Mouse (Mus musculus) right cerebral cortex, adult 2 months (tissue): ENCODE measurements around the gene Ak2.

Experiments used
- DNase-seq, 2 experiments: peaks; one replicate each; pipeline ENCODE4 v3.0.0; 2021 to 2022; ENCODE audit warnings: low spot score in 2 of 2

The Ak2 gene

DNA sequence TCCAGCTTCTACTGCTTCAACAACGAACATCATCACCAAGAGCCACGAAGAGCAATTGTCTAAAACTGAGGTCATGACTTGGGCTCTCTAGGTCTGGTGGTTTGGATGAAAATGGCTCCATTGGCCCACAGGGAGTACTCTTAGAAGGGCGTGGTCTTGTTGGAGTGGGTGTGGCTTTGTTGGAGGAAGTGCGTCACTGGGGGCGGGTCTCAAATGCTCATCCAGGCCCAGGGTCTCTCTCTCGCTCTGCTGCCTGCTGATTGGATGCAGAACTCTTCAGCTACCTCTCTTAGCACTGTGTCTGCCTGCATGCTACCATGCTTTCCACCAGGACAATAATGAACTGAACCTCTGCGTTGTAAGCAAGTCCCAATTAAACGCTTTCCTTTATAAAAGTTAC, 17.1 kb upstream of the Ak2 start:
- DNase-seq: no peak

DNA sequence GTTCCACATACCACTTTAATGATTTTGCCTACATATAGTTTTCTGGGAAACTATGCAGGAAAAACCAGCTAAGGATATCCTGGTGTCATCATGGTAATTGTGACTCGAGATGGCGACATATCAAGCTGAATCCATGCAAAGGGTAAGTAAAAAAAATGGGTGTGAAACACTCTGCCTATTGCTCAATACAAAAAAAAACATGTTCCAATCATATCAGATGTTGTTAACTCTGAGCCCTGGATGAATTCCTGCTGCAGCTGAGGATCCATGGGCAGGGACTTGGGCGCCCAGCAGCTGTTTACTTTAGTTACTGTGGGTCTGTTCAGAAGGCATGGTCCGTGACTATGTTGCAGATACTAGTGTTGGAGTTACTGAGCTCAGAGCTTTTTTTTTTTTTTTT, 15.2 kb upstream of the Ak2 start:
- no peak for DNase-seq

DNA sequence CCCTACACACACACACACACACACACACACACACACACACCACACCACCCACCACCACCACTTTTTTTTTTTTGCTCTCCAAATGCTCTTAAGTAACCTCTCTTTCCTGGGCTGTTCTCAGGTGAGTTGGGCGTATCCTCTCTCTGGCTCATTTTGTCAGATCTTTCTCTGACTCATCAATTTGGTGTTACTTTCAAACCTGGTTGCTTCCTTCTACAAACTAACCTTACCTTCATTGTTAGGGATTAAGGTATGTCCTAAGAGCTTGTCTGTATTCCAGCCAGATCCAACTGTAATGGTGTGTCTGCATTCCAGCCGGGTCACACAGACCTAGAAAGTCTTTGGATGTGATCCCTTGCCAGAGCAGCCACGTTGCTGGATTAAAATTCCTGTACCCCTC, 14.5 kb upstream of the Ak2 start:
- DNase-seq: no peak

DNA sequence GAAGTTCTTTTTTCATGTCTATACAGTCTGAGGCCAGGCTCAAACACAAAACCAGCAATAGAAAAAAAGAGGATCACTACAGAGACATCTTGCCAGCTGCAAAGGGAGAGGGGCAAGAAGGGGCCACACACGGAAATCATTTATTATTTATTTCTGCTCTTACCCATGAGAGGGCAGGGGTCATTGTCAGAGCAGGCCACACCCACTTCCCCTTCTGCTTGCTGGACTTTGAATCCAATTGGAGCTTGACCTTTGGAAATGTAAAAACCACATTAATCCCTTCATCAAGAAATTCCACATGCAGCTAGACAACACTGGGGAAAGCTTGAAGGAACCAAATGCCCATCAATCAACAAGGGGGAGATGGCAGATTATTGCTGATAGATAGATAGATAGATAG, 13.1 kb upstream of the Ak2 start:
- DNase-seq: no peak

DNA sequence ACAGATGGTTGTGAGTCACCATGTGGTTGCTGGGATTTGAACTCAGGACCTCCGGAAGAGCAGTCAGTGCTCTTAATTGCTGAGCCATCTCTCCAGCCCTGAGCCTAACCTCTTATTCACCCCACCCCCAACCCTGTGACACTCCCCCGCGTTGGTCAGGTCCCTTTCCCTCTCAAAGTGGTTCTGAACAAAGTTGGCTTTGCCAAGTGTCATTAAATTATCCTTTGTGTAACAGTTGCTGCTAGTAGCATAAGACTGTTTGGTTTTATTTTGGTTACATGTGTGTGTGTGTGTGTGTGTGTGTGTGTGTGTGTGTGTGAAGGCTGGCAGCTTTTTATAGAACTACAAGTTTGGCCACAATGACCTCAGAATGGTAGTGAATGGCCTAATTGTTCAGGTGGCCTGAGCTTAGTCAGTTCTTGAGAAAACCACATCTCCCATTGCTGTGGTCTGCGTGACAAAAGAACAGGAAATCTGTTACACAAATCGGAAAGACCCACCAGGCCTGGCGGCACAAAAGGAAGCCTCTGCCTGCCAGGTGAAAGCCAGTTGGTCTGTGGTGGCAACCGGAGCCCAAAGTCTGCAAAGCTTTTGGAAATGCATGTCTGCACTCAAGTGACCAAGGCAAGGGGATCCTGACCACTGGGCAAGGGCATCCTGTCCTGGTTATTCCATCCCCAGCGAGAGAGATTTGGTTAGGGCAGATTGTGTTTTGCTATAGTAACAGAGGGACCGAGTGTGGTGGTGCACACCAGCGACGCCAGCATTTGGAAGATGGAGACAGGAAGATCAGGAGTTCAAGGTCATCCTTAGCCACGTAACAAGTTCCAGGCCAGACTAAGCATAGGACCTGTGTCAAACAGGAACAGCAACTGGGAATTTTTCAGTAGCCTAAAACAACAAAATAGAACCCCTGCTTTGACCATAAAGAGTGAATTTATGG, 10.6 kb upstream of the Ak2 start:
- no peak for DNase-seq

DNA sequence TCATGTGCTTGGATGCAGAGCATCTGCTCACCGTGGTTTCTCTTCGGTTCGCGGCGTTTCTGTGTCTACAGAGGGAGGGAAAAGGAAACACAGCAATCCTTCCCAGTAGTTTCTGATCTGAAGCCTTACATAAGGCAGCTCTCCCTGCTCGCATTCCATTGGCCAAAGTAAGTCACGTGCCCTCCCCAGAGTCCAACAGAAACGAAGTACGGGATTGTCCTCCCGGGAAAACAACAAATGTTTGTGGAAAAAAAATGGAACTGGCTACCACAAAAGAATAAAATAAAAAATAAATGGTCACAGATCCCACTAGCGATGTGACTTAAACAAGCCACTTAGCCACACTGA, 10.0 kb upstream of the Ak2 start:
- DNase-seq: no peak

DNA sequence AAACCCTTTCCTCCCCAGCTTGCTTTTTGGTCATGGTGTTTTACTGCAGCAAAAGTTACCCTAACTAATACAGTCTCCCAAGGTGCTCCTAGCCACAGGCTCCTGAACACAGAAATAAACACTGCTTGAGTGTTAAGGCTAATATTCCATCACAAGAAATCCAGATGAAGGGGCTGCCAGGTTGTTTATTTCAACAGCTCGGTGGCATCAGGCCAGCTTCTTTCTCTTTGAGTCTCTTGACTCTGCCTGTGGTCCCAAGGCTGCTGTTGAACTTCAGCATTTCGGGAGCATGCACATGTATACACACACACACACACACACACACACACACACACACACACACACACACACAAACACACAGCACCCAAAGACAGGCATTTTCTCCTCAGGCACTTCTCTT, 8.6 kb upstream of the Ak2 start:
- DNase-seq: no peak

DNA sequence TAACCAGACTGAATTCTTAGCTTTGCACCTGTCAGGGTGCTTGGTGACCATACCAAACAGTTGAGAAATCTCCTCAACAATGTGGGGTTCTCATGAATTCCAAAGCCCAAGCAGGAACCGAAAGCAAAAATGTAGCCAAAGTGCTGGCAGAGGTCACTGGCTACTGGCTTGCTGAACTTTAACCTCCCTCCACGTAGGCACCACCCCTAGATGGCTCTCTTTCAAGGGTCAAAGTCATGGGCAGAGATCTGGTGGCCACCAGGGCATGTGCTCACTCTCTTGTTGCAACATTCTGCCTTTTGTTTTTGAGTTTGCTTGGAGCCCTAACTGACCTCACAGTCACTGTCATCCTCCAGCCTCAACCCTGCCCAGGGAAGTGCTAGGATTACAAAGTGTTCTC, 8.1 kb upstream of the Ak2 start:
- DNase-seq: no peak

DNA sequence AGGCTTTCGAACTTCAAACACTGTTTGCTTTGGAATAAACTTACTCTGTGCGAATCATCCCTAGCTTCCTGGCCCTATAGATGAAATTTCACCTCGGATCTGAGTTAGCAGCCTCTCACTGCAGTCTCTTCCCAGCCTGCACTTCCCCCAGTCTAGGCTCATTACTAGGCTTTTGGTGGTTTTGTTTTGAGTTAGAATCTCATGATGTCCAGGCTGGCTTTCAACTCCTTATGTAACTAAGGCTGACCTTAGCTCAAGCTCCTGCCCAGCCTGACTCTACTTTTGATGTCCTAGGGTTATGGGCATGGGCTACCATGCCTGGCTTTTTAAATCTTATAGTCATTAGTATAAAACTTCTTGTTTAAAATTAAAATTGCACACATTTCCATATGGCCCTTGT, 7.2 kb upstream of the Ak2 start:
- no peak for DNase-seq

DNA sequence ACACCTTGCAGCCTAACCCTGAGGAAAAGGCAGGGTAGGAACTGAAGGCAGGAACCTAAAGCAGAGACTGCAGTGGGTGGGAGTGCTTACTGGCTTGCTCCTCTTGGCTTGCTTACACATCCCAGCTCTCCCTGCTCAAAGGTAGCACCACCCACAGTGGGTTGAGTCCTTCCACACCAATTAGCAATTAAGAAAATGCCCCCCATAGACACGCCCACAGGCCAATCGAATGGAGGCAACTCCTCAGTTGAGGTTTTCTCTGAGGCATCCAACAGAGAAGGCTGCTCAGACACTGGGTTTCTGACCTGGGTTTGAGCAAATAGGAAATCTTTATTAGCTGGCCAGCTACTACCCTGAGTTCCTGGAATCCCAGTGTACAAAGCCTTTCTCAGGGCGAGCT, 2.8 kb upstream of the Ak2 start:
- no peak for DNase-seq

DNA sequence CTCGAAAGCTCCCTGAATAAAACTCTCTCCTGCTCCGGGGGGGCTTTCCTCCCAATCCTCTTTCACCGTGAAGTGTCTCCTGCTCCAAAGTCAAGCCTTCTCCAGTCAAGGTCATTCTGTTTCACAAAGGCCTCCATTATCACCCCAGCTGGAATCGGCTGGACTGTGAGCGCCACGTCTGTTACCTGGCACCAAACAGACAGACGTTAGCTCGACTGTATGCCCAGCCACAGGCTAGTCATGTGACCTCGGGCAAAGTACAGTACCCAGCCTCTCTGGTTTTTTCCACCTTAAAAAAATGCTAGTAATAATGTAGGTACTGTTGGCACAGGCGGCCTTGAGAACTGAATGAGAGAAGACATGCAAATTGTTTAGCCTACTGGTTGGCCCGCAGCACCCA, 2.1 kb upstream of the Ak2 start:
- no peak for DNase-seq

DNA sequence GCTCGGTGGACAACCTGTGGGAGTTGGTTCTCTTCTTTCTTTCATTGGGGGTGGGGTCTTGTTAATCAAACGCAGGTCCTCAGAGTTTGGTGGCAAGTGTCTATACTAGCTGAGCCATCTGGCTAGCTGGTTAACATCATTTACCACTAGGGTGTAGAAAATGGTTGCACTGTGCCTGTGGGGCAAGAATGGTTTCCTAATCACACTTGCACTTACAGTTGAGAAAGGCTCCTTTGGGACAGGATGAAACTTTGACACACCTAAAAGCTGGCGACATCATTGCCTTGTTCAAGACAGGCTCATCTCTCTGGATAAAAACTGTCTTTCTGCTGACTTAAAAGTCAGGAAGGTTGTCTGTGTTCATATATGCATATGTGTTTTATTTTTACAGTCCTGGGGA, 418 bp downstream of the Ak2 start:
- no peak for DNase-seq

DNA sequence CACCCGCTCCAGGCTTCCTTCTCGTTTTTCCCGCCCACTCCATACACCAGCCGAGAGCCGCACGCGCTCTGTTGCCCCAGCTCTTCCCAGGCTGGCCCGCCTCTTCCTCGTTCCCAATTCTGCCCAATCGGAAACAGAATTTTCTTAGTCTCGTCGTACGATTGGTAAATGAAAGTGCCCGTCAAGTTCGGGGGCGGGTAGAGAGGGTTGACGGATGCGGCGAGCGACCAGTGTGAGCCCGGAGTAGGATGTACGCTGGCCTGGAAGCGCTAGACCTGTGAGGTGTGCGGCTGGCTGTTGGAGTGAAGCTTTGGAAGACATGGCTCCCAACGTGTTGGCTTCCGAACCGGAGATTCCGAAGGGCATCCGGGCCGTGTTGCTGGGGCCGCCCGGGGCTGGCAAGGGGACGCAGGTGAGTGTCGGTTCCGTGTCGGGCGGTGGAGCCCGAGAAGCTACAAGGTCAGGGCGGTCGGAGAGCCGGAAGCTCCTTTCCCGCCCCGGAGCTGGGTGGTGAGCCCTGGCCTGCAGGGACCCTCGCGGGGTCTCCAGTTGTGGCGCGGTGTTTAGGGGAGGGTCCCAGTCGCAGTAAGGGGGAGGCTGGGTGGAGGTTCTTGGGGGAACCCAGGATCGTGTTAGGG, 1.4 kb downstream of the Ak2 start:
- peak; percentile 96 to 99 for DNase-seq

DNA sequence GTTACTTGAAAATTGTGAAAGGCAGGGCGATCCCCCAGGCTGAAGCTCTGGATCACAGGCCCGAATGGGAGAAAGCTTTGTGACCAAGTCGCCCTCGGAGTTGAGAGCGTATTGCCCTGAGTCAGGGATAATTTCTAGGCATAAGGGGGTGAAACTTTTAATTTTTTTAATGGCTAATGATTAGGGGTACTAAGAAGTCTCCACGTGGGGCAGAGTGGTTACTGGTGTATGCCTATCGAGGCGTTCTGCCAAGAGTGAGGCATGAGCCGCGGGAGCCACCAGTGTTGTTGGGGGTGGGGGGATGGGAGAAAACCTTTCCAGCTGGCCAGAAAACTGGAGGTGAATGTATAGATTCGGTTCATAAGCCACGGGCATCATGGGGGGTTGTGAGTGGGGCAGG, 1.9 kb downstream of the Ak2 start:
- DNase-seq: no peak

DNA sequence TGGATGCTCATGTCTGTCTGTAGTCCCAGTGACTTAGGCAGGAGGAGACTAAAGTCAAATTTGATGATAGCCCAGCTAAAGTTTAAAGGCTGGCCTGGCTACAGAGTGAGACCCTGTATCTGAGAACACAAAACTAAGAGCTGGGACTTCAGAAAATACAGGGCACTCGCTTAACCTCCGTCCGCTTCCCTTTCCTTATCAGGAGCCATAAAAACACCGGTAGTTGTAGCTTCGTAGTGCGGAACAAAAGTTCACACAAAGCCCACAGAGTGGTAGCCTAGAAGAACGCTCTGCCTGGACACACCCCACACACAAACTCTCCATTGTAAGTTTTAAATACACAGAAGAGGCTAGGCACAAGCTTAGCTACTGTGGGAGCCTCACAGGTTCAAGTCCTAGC, 3.5 kb downstream of the Ak2 start:
- no peak for DNase-seq

DNA sequence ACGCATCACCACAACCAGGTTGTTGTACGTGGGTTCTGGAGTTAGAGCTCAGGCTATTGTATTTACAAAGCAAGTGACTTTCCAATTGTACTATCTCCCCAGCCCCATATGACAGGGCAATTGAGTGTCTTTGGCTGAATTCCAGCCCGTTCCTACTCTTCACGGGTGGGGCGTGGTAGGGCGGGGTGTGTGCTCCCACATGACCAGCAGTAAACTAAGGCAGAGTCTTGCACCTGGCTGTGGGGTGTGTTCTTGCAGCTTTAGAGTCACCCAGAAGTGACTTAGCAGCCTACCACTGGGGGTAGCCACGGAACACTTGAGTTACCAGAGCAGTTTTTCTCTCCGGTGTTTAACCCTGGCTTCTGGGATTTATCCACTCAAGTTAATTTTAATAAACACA, 5.5 kb downstream of the Ak2 start:
- no peak for DNase-seq

DNA sequence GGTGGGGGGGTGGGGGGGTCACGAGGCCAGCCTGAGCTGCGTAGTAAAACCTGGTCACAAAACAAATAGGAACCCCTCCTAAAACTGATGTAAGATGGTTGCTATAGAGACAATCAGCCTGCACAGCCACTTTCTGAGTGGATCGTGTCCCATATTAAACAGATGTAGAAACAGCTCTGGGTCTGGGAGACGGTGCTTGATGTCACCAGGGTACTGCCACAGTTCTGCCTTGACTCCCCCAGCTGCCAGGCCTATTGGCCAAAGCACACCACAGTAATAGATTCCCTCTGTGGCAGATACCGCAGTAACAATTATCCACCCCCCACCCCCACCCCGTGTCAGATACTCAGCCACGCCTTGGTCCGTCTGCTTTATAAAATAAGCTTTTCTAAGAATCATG, 6.6 kb downstream of the Ak2 start:
- DNase-seq: no peak

DNA sequence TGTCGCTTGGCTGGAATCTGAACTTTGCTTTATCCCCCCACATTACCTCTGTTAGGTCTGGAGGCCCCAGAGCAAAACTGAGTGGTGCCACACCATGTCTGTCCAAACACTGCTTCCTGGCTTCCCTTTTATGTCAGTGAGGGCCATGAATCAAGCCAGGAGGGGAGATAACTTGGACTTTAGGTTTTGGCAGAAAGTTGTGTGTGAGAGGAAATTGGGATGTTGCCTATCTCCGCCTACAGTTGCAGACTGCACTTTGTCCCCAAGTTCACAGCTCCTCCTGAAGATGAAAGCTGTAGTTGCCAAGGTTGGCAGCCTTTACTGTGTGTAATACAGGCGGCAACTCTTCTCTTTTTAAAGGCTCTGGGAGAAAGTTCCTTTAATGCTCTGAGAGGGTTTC, 9.0 kb downstream of the Ak2 start:
- DNase-seq: no peak

DNA sequence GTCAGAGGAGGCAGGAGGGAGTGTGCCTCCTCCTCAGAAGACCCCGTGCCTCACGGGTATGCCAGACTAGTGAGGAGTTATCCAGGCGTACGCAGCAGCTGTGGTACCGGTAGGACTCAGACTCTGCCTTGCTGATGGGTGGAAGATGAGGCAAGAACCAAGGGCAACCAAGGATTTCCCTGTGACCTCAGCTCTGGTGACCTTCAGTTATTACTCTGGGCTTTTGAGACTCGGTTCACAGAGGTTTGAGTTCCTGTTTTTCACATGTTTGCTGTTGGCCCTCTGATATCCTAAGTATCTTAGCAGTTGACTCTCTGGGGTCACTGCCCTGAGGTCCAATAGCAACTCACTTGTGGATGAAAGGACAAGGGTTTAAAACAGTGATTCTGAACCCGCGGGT, 12.0 kb downstream of the Ak2 start:
- DNase-seq: no peak

DNA sequence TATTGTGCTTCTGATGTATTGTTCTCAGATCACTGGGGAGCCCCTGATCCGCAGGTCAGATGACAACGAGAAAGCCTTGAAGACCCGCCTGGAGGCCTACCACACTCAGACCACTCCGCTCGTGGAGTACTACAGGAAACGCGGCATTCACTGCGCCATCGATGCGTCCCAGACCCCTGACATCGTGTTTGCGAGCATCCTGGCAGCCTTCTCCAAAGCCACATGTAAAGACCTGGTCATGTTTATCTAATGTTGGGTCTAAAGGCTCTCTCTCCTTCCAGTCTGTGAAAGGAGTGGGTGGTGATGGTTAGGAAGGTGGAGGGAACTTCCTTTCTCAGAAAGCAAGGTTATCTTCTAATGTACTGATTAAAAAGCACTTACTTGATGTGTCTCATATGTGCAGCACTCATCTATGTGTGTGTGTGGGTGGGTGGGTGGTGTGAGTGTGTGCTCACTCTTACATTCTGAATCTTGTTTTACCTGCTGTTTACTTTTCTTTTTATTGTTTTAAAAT, 16.3 kb downstream of the Ak2 start:
- no peak for DNase-seq

DNA sequence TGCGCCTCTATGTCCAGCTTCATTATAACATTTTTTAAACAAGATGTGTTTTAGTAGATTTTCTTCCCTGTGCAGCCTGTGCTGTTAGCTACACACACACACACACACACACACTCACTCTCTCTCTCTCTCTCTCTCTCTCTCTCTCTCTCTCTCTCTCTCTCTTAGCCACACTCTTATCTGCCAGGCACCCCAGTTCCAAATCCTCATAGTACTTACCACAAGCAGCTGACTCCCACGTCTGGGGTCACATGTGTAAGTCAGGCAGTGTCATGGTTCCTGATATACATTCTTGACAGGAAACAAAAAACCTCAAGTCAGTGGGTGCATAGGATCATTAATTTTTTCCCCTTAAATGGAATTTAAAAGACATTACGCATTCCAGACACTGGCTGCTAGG, 16.9 kb downstream of the Ak2 start:
- no peak for DNase-seq

DNA sequence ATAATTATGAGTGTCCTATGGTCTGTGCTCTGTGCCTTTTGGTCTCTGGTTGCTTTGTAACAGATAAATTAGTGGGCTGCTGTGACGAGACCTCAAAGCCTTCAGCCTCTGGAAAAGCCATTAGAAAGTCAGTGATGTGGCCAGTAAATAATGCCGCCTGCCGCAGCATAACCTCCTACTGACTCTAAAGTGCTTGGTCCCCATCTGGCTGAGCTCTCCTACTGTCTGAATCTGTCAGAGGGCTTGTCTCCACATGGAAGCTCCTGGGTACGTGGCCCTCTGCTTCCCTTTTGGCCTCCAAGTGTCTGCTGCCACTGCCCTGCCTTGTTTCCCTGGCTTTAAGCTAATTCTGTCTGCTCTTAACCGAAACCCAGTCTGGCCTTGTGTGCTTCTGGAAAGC, 17.8 kb downstream of the Ak2 start:
- DNase-seq: no peak

DNA sequence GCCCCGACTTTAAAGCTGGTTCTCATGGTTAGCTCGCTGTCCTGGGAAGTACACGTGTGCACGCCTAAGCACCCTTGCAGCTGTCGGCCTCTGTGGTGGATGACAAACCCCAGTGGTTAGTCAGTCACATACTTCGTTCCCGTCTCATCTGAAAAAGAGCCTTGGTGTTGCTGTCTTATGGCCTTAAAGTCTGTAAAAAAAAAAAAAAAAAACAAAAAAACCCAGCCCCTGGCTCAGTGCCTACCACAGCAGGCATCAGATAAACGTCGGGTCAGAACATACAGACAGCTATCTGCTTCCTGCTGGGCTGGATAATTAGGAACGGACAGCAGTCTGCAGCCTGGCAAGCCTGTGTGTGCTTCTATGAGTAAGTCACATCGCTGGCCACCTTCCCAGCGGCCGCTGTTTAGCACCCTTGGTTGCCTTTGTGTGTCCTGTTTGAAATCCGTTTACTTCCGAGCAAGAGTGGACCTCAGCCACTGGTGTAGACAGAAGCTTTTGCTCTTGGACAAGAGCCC, 19.9 kb downstream of the Ak2 start:
- DNase-seq: no peak
